Mouse (Mus musculus) heart, adult 11 months (tissue): ENCODE results near the gene Sec23b.

Source experiments
- DNase-seq: peaks from one replicate; pipeline ENCODE4 v3.0.0; 2022

Sec23b gene

GRCm38 (mm10) chr2:144555820-144556552 is at the start of gene Sec23b:
Gene Sec23b (plus strand): TSS chr2:144556229.
- DNase-seq, result peak; percentile 100

- peak; percentile 66 for DNase-seq
Measured at GRCm38 (mm10) chr2:144514619-144515018, 41.4 kb upstream of the Sec23b start.

GRCm38 (mm10) chr2:144519772-144520171 is 36.3 kb upstream of the Sec23b start:
- DNase-seq, result peak; percentile 44

GRCm38 (mm10) chr2:144525856-144526255 is 30.2 kb upstream of the Sec23b start:
- DNase-seq, result peak; percentile 79

- DNase-seq, result peak; percentile 100
Measured at GRCm38 (mm10) chr2:144526981-144527820, 28.8 kb upstream of the Sec23b start, which contains the start of the genes Dzank1 and Polr3f. Gene Dzank1 (minus strand): TSS chr2:144527414. Gene Polr3f (plus strand): TSS chr2:144527718.

DNA sequence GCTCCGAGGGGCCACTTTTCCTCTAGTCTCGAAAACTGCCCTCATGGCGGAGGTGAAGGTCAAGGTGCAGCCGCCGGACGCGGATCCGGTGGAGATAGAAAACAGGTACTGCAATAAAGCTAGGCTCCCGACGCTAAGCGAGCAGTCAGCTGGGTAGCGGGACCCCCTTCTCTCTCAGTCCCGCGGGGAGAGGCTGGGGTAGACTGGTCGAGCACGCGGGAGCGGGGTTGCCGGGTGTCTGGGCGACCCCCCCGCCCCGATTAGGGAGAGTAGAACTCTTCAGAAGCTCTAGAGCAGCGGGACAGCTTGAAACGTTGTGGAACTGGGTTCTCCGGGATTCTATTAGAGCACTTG is 28.2 kb upstream of the Sec23b start:
- no peak for DNase-seq

- DNase-seq, result no peak
Measured at GRCm38 (mm10) chr2:144537123-144537522, 18.9 kb upstream of the Sec23b start.

- no peak for DNase-seq
Measured at GRCm38 (mm10) chr2:144541246-144541645, 14.8 kb upstream of the Sec23b start.

DNA sequence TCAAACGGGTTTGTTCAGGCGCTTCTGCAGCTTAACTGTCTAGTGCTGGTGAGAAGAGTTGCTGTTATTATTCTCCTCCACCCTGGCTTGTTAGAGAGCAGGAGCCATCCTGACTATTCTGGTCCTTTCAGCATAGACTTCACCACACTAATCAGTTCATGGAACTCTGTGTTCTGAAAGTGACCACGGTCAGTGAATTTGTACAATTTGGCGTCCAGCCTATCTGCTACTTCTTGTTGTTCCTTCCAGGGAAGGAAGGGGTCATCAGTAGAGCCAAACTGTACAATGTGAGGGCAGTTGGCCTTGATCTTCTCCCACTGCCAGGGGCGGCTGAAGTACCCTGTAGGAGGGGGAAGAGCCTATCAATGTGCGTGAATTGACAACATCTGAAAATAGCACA is 12.4 kb upstream of the Sec23b start:
- DNase-seq, result no peak

DNA sequence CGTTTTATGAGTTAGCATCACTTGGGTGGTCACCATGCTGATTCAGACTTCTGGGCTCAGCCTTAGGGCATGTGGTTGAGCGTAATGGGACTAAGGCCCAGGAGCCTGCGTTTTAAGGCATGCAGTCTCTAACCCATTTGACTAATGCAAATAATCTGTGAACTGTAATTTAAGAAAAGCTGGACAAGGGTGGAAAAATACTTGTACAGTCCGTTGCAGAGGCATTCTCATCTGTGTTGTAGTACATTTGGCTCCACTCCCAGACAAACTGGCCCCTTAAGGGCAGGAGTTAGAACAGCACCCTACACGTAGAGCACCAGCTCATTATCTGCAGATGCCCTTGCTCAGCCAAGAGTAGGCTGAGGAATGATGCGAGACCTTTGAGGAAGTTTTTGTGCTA is 11.4 kb upstream of the Sec23b start:
- DNase-seq, result no peak

- no peak for DNase-seq
Measured at GRCm38 (mm10) chr2:144545061-144545460, 11.0 kb upstream of the Sec23b start.

GRCm38 (mm10) chr2:144545481-144545880 is 10.5 kb upstream of the Sec23b start:
- no peak for DNase-seq

DNA sequence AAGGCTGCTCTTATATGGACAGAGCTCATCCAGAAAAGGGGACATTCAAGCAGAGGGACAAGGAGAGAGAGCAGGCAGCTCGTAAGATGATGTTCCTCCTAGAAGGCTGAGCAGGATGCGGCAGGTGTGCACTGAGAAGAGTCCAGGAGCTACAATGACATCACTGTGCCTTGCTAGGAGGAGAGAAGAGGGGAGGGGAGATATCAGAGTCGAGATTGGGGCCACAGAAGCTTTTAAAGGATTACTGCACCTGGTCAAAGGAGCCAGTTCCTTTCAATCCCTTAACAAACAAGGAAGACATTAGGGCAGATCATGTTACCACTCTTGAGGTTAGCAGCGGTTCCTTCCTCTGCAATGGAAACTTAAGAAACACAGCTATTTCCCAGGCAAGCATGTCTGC is 8.5 kb upstream of the Sec23b start:
- no peak for DNase-seq

DNA sequence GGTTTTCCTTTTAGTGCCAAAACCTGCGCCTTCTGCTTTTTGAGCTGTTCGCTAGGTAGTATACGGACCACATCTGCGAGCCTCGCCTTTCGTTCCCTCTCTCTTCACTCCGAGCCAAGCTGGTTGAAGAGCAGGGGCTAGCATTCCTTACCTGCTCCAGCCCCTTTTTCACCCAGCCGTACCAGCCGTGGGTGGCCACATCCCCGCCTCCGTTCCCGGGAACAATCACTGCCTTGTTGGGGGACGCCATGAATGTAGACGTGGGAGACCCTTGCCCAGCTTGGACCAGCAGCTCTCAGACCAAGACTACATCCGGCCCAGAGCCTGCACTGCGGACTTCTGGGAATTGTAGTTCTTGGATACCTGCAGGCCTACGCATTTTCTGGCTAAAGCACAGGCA is 5.5 kb upstream of the Sec23b start, which contains the start of gene Rbbp9:
TSS of gene Rbbp9 (minus strand) at position 341 of the 400 bp plus-strand sequence.
- DNase-seq, result peak; percentile 97

DNA sequence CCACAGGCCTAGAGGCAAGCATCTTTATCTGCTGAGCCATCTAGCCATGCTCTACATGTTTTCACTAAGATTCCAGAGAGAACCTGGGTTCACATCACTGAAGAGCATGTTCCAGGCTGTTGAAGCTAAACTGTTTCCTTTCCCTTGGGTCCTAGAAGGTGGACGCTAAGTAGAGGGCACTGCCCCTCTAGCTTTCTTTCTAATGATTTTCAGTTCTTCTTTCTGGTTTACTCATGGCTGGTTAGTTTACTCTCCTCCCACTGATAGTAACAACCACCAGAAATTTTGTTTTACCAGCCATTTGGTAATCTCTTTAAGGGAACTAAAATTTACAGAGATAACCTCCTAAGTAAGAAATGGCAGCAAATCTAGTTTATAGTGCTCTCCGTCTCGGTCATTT is 2.1 kb upstream of the Sec23b start:
- DNase-seq, result no peak

DNA sequence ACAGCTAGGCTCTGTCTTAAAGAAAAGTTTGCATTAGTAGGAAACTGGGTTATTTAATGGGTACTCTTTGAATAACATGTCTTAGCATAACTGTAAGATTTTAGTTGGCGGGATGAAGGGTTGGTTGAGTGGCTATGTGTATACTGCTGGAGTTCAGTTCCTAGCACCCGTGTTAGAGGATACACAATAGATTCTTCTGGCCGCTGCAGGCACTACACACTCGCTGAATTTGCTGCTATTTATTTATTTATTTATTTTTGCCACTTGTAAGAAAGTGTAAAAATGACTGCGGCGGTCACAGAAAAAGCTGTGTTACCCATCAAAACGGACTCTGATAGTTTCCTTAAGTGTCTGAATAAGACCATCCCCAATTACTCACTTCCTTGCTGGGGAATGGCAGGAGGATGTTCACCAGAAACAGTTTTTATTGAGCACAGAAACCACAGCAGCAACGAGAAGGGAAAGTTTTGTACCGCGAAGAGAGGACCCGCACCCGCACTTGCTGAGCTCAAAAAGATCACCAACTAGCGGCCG is 676 bp upstream of the Sec23b start:
- no peak for DNase-seq

- peak; percentile 68 for DNase-seq
Measured at GRCm38 (mm10) chr2:144588723-144589122, 32.7 kb downstream of the Sec23b start.

- peak; percentile 89 for DNase-seq
Measured at GRCm38 (mm10) chr2:144593036-144593435, 37.0 kb downstream of the Sec23b start.

DNA sequence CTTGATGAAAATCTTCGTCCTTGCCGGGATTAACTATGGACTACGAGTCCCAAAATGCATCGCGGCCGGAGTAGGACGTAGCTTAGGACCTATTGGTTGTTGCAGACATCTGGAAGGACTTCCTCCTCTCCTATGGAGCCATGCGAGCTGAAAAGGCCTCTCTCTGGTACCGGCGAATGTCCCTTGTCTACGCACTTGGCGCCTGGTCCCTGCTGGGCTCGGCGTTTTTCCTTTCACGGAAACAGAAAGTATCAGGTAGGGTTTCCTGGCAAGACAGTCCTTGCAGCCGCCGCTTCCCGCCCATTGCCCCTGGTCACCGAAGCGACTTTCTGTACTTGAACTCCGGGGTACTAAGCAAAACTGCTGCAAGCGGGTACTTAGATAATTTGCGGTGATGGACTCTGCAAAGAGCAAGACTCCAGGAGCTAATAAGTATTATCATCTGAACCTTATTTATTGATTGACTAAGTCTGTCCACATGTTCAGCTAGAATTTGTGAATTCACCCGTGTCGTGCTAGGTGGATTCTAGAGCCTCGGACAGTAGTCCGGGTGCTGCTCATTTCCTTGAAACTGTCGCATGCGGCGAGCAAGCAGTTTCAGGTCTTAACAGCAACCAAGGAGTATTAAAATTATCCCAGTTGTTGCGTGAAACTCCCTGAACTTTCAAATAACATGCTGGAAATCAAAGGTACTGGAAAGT is 38.1 kb downstream of the Sec23b start, which contains the start of gene Smim26:
TSS of gene Smim26 (plus strand) at position 104 of the 701 bp plus-strand sequence.
- peak; percentile 98 for DNase-seq

GRCm38 (mm10) chr2:144598006-144598405 is 42.0 kb downstream of the Sec23b start:
- peak; percentile 54 for DNase-seq

GRCm38 (mm10) chr2:144599831-144600687 is 44.0 kb downstream of the Sec23b start, which contains the start of gene Dtd1:
Gene Dtd1 (plus strand): TSS chr2:144599897.
- peak; percentile 98 for DNase-seq

- peak; percentile 68 for DNase-seq
Measured at GRCm38 (mm10) chr2:144601576-144601975, 45.5 kb downstream of the Sec23b start.
